25 mouse cellular contexts compared by ENCODE assay signal in genomic region chr10:110352148-110352547, GRCm38 (mm10).
DNase-seq lines count a peak whose midpoint lies in the region; ATAC-seq lines count a peak whose summit lies in the region.
"Had no signal": no experiment of that assay in that cellular context is flagged by ENCODE, and none has a peak within 500 bp of the region (broad histone marks: within the 10 kb centered on the region; RNA-seq: fewer than 3 reads in every experiment).

No protein-coding gene starts in this region.

- no peaks in the 10 kb centered on the region for H3K27me3 ChIP-seq in heart, embryonic 11.5 days (ENCODE audit: control insufficient read depth, insufficient read depth, low read length)
- H3K27me3 ChIP-seq in heart, embryonic 14.5 days (ENCODE audit: control insufficient read depth, insufficient read depth, low read length) = no peaks in the 10 kb centered on the region
- H3K27me3 ChIP-seq: embryonic facial prominence, embryonic 13.5 days; limb, embryonic 15.5 days; liver, embryonic 15.5 days; megakaryocyte, embryonic 14.5 days; neural tube, embryonic 13.5 days; Patski had no signal

- no peak overlapping the region for H3K4me3 ChIP-seq in heart, embryonic 11.5 days (ENCODE audit: low read depth, low read length)
- no peak overlapping the region for H3K4me3 ChIP-seq in heart, embryonic 14.5 days (ENCODE audit: control insufficient read depth in 1 of 2, insufficient read depth in 1 of 2, low read depth in 1 of 2, low read length in 2 of 2)
- H3K4me3 ChIP-seq: embryonic facial prominence, embryonic 13.5 days; hindbrain, embryonic 10.5 days; limb, embryonic 15.5 days; liver, embryonic 15.5 days; megakaryocyte, embryonic 14.5 days; neural tube, embryonic 13.5 days had no signal

- H3K9me3 ChIP-seq in heart, embryonic 11.5 days (replicated peaks; ENCODE audit: control insufficient read depth, low read length) = no peaks in the 10 kb centered on the region
- H3K9me3 ChIP-seq in heart, embryonic 14.5 days (ENCODE audit: control insufficient read depth, low read length) = no peaks in the 10 kb centered on the region
- H3K9me3 ChIP-seq: embryonic facial prominence, embryonic 13.5 days; hindbrain, embryonic 10.5 days; limb, embryonic 15.5 days; liver, embryonic 15.5 days; neural tube, embryonic 13.5 days had no signal

- ATAC-seq in heart, embryonic 11.5 days (replicated peaks; ENCODE audit: insufficient number of reproducible peaks, low FRiP score, low TSS enrichment) = no peak
- ATAC-seq in heart, embryonic 14.5 days (ENCODE audit: insufficient number of reproducible peaks, insufficient read depth, low FRiP score, low read depth) = no peak
- no peak for ATAC-seq in activated CD4-positive, CD25-positive, alpha-beta regulatory T cell, adult 4 months
- ATAC-seq: CD4-positive, CD25-positive, alpha-beta regulatory T cell, adult 4 months; hindbrain, postnatal 0 days; lung, postnatal 0 days; Patski had no signal

- no peaks in the 10 kb centered on the region; the same call in 1 of the 2 replicates for H3K4me1 ChIP-seq in heart, embryonic 11.5 days (ENCODE audit: control insufficient read depth, insufficient read depth, low read length)
- H3K4me1 ChIP-seq in heart, embryonic 14.5 days (ENCODE audit: control insufficient read depth in 2 of 2, insufficient read depth in 2 of 2, low read length in 2 of 2) = peaks cover 3 to 10% of the 10 kb centered on the region in 2 experiments
- H3K4me1 ChIP-seq: embryonic facial prominence, embryonic 13.5 days; hindbrain, embryonic 10.5 days; limb, embryonic 15.5 days; liver, embryonic 15.5 days; megakaryocyte, embryonic 14.5 days; neural tube, embryonic 13.5 days had no signal

- no peak overlapping the region for H3K27ac ChIP-seq in heart, embryonic 11.5 days (ENCODE audit: low read depth, low read length)
- H3K27ac ChIP-seq in heart, embryonic 14.5 days (replicated peaks in 1 of 2; ENCODE audit: control insufficient read depth in 1 of 2, insufficient read depth in 1 of 2, low read depth in 2 of 2, low read length in 2 of 2) = no peak overlapping the region
- H3K27ac ChIP-seq: embryonic facial prominence, embryonic 13.5 days; hindbrain, embryonic 10.5 days; hindbrain, postnatal 0 days; kidney, postnatal 0 days; limb, embryonic 15.5 days; liver, embryonic 15.5 days; neural tube, embryonic 13.5 days; stomach, postnatal 0 days had no signal

- H3K36me3 ChIP-seq in heart, embryonic 11.5 days (ENCODE audit: control insufficient read depth, insufficient read depth, low read length) = no peaks in the 10 kb centered on the region
- H3K36me3 ChIP-seq in heart, embryonic 14.5 days (ENCODE audit: control insufficient read depth, insufficient read depth, low read length) = no peaks in the 10 kb centered on the region
- H3K36me3 ChIP-seq: embryonic facial prominence, embryonic 13.5 days; hindbrain, embryonic 10.5 days; limb, embryonic 15.5 days; liver, embryonic 15.5 days; neural tube, embryonic 13.5 days had no signal

- WGBS in heart, embryonic 11.5 days (ENCODE audit: insufficient replicate concordance) = 27% methylated on average over 7 of the region's 7 CpGs
- 16% methylated on average over 7 of the region's 7 CpGs for WGBS in heart, embryonic 14.5 days

- DNase-seq in cerebellum, postnatal 10 days = peak; percentile 69 to 75
- no peak for DNase-seq in cerebellum, adult 11-12 months
- peak; percentile 87 for DNase-seq in heart, adult 11 months
- DNase-seq in heart, postnatal 4 days = peak; percentile 14
- DNase-seq: adrenal gland, postnatal 10 days; gastrocnemius, postnatal 36 days; kidney, adult 11 months; midbrain, embryonic 14.5 days; right cerebral cortex, adult 18-20 months; thymus, postnatal 14 days had no signal

- H3K4me2 ChIP-seq in heart, embryonic 11.5 days = no peak overlapping the region; the same call in 1 of the 2 replicates
- H3K4me2 ChIP-seq in heart, embryonic 14.5 days (ENCODE audit: low read length) = peak overlapping the region; percentile 21; the same call in 1 of the 2 replicates
- H3K4me2 ChIP-seq: embryonic facial prominence, embryonic 13.5 days; limb, embryonic 15.5 days; liver, embryonic 15.5 days; neural tube, embryonic 13.5 days had no signal

- H3K9ac ChIP-seq in heart, embryonic 11.5 days (ENCODE audit: low read depth, low read length) = no peak overlapping the region
- no peak overlapping the region for H3K9ac ChIP-seq in heart, embryonic 14.5 days (ENCODE audit: low read length)
- H3K9ac ChIP-seq: embryonic facial prominence, embryonic 13.5 days; limb, embryonic 15.5 days; liver, embryonic 15.5 days; neural tube, embryonic 13.5 days had no signal
